Mouse (Mus musculus) heart, adult 8-10 months (tissue): ENCODE results near the gene Mast1. TPM values are rescaled to one million over a fixed set of nuclear protein-coding genes. Genes with fewer than 3 reads are reported as not detected.

Experiments
- DNase-seq: peaks from one replicate; pipeline ENCODE4 v3.0.0; 2022; ENCODE audit warnings: low spot score
- total RNA-seq, 4 experiments: library from RNA; stranded (reverse); gene quantifications; 2 replicates each; pipeline ENCODE4 v1.2.4; 2022

The Mast1 gene
- total RNA-seq, 4 experiments from 2014 or later: 0.06 to 0.19 (median 0.13) TPM

GRCm38 (mm10) chr8:84944478-84945160, 7.5 kb upstream of the Mast1 start:
- DNase-seq: no peak

GRCm38 (mm10) chr8:84943699-84944098, 6.5 kb upstream of the Mast1 start:
- DNase-seq: no peak

GRCm38 (mm10) chr8:84937620-84938485, 694 bp upstream of the Mast1 start:
- DNase-seq: no peak

GRCm38 (mm10) chr8:84936041-84936961, 858 bp downstream of the Mast1 start:
- no peak for DNase-seq

- DNase-seq: no peak
Measured at GRCm38 (mm10) chr8:84935489-84935888, 1.7 kb downstream of the Mast1 start.

- no peak for DNase-seq
Measured at GRCm38 (mm10) chr8:84934860-84935259, 2.3 kb downstream of the Mast1 start.

- DNase-seq: no peak
Measured at GRCm38 (mm10) chr8:84933767-84934559, 3.2 kb downstream of the Mast1 start.

GRCm38 (mm10) chr8:84930582-84930981, 6.6 kb downstream of the Mast1 start:
- no peak for DNase-seq

- peak; percentile 47 for DNase-seq
Measured at GRCm38 (mm10) chr8:84928456-84929306, 8.5 kb downstream of the Mast1 start.

GRCm38 (mm10) chr8:84927513-84927912, 9.6 kb downstream of the Mast1 start:
- no peak for DNase-seq

- DNase-seq: no peak
Measured at GRCm38 (mm10) chr8:84925557-84925956, 11.6 kb downstream of the Mast1 start.

GRCm38 (mm10) chr8:84921596-84921995, 15.6 kb downstream of the Mast1 start:
- no peak for DNase-seq

GRCm38 (mm10) chr8:84918646-84919045, 18.5 kb downstream of the Mast1 start:
- DNase-seq: no peak

- DNase-seq: no peak
Measured at GRCm38 (mm10) chr8:84917781-84918180, 19.4 kb downstream of the Mast1 start.

- DNase-seq: no peak
Measured at GRCm38 (mm10) chr8:84915269-84915668, 21.9 kb downstream of the Mast1 start.

- no peak for DNase-seq
Measured at GRCm38 (mm10) chr8:84913960-84914359, 23.2 kb downstream of the Mast1 start.

- no peak for DNase-seq
Measured at GRCm38 (mm10) chr8:84913502-84913900, 23.7 kb downstream of the Mast1 start.

GRCm38 (mm10) chr8:84912895-84913501, 24.2 kb downstream of the Mast1 start:
- DNase-seq: no peak

GRCm38 (mm10) chr8:84912391-84912790, 24.8 kb downstream of the Mast1 start:
- DNase-seq: no peak

- no peak for DNase-seq
Measured at GRCm38 (mm10) chr8:84911854-84912253, 25.3 kb downstream of the Mast1 start.
